Mouse (Mus musculus): ENCODE data around the gene Shroom3.

DNA sequence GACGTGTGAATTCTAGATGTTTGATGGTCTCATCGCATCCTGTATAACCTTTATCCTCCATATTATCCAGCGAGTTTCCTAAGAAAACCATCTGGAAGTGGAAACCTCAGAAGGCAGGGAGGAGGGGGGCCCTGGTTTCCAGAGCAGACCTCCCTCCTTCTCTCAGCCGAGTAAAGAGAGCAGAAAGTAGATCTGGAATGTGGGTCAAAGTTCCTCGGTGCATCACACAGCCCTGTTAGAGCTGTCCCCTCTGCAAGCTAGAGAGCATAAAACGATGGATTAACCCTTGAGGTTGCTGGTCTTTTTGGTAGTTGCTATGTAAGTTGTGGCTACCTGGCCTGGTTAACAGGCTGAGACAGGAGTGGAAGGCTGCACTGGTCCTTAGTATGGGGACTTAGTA is 46.0 kb downstream of the Shroom3 start:
- TF ChIP-seq CTCF (IDR thresholded peaks at IDR 0.05; ENCODE audit: borderline replicate concordance, insufficient read depth, low read depth, low read length), result no peak
- TF ChIP-seq POLR2A (IDR thresholded peaks at IDR 0.05; ENCODE audit: borderline replicate concordance, insufficient read depth, low read length), result no peak

All from cerebellum, adult 2 months (tissue).